Mouse (Mus musculus) liver, embryonic 14 days (tissue): ENCODE data around the gene Mrgpra4. TPM values are rescaled to one million over a fixed set of nuclear protein-coding genes. Genes with fewer than 3 reads are reported as not detected.

Source experiments
- polyA plus RNA-seq: library from polyadenylated mRNA; depleted of rRNA; stranded (reverse); fragments of >200 nt; gene quantifications from 2 replicates; pipeline ENCODE4 v1.2.3, GENCODE M21; 2012; rRNA removed

Mrgpra4 gene
- not detected in 2 replicates for polyA plus RNA-seq

DNA sequence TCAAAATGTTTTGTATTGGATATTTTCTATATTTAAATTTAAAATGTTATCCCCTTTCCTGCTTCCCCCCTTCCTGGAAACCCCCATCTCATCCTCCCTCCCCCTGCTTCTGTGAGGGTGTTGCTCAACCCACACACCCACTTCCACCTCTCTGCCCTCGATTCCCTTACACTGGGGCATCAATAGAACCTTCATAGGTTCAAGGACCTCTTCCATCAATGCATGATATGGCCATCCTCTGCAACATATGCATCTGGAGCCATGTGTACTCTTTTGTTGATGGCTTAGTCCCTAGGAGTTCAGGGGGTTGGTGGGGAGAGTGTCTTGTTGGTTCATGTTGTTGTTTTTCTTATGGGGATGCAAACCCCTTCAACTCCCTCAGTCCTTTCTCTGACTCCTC lies at the start of gene Mrgpra4:
Mrgpra4 (minus strand) TSS at position 101 of the 400 bp plus-strand sequence.

GRCm38 (mm10) chr7:48027497-48027896 lies 45.6 kb upstream of the Mrgpra4 start, which contains the start of gene Mrgprx1:
Gene Mrgprx1 (minus strand): TSS chr7:48027597.

Other genes starting within 250 kb of the Mrgpra4 start
- gene Mrgprx1, start 45.5 kb upstream of the Mrgpra4 start, polyA plus RNA-seq = not detected in 2 replicates
- not detected in 2 replicates for gene Mrgprb5, start 186.9 kb upstream of the Mrgpra4 start, polyA plus RNA-seq
- gene Mrgprb4, start 217.2 kb upstream of the Mrgpra4 start, polyA plus RNA-seq = not detected in 2 replicates